Mouse (Mus musculus) urinary bladder, postnatal 36 days (tissue): ENCODE results near the gene Saxo1.

Experiments
- DNase-seq, 2 experiments: peaks; one replicate each; pipeline ENCODE4 v3.0.0; 2022; ENCODE audit warnings: low spot score in 2 of 2, mixed read lengths in 1 of 2

The Saxo1 gene

DNA sequence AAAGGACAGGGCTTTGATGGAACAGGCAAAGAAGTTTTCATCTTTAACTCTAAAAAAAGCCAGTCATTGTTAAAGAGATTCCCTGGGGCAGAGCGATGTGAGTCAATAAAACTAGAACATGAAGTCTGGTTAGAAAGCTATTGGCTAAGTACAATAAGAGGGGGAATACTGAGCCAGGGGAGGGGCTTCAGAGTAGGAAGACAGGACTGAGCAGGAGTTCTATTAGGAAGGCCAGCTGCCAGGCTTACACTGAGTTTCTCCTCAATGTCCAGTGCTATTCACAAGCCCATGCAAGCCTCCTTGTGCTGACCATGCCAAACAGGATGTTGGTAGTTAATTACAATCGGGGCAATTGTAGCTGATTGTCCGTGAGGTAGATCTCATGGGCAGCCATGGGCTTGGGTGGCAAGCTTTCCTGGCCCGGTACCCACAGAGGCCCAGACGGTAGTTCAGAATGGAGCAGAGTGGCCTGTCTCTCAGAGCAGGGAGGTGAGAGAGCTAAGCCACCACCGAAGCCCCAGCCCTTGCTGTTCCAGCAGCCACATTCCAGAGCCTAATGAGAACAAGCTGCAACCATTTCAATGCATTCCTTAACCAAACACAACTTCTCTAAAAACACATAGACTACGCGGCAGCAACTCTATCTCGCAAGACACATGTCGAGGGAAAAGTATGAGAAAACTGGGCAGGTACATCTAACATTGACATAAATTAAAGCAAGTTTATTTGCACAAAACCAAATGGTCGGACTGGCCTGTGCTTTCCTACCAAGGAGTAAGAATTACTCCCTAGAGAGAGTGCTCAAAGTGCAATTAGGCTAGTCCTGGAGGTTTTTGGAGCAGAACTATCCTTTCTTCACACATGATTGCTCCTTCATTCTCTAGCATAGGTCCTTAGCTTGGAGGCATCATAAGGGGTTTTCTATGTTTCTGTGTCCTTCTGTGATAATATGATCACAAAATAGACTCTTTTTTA lies 30.7 kb downstream of the Saxo1 start:
- peak; percentile 3 to 11 for DNase-seq

DNA sequence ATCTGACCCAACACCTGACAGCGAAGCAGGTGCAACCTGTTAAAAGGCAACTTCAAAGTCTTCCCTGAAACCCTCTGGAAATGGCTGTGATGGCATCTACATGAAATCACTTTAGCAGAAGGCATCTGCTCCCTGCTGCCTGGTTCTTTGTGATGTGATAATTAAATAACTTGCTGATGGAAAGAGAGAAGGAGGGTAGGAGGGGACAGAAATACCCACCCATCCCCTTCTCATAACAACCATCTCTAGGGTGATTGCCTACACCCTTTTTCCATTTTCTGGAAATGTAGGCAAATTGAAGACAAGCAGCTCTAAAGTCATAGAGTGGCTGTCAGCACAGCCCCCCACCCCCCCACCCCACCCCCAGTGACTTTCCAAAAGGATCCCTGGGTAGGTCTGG lies 33.6 kb downstream of the Saxo1 start:
- no peak for DNase-seq

GRCm38 (mm10) chr4:86523771-86524170 lies 34.4 kb downstream of the Saxo1 start:
- no peak for DNase-seq

GRCm38 (mm10) chr4:86520695-86521094 lies 37.4 kb downstream of the Saxo1 start:
- DNase-seq = no peak

DNA sequence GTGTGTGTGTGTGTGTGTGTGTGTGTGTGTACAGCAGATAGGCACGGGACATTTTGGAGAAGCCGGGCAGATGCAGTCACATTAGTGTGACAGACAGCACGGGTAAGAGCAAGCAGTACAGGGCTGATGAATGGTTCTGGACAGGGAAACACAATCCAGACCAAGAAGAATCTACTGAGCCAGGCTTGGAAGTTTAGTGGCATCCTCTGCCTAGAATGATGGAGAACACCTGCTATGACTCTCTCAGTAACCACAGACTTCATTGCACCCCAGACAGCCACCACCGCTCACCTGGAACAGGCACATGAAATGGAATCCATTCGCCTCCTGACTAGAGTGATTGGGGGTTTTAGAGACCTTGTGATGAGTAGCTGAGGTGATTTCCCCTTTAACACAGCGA lies 38.2 kb downstream of the Saxo1 start:
- DNase-seq = no peak

- DNase-seq = no peak
Observed at GRCm38 (mm10) chr4:86504656-86505055, 53.5 kb downstream of the Saxo1 start.

GRCm38 (mm10) chr4:86499561-86499960 lies 58.6 kb downstream of the Saxo1 start:
- DNase-seq = no peak

DNA sequence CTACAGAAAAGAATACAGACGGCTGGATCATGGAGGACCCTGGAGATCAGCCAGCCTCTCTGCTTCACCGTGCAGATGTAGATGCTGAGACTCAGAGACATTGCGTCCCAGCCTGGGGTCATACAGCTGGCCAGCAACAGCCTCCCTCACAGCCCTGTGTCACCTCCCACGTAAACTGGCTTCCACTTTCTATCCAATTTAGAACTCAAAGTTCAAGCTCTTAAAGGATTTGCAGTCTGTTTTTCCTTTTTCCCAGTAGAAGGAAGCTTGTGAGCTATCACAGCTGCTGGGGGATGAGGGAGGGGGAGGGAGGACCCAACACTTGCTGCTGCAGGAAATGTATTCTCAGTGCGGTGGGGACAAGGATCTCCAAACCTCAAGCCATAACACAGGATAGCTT lies 59.4 kb downstream of the Saxo1 start:
- peak in 1 of 2 experiments; percentile 20 for DNase-seq

DNA sequence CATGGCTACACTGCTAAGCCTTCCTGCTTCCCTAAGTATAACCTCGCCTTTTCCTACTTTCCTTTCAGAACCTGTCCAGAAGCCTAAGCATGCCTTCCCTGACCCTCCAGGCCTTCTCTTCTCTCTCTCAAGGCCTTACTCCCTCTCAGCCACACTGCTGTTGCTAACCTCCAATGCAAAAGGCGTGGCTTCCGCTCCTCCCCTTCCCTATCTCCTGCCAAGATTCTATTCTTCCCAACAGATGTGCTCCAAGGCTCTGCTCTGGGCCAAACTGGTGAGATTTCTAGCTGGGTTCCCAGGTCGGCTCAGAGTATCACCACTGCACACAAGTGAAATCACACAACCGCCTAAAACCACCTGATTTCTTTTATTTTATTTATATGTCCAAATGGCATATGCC lies 69.0 kb downstream of the Saxo1 start:
- DNase-seq = peak in 1 of 2 experiments; percentile 12

DNA sequence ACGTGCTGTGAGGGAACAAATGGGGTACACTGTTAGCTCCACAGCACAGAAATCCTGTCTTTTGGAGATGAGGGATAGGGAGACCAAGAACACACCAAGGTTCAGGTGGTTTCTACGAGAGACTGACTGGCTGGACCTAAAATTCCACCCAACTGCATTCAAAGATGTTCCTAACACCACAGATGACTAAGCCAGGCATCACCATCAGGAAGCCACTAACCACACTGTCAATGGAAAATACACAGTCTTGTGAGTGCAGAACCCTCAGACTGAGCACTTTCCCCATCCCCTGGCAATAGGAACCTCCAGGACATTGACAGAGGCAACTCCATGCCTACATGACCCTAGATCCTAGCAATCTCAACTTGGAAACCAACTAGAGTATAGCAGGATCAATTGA lies 71.2 kb downstream of the Saxo1 start:
- no peak for DNase-seq

DNA sequence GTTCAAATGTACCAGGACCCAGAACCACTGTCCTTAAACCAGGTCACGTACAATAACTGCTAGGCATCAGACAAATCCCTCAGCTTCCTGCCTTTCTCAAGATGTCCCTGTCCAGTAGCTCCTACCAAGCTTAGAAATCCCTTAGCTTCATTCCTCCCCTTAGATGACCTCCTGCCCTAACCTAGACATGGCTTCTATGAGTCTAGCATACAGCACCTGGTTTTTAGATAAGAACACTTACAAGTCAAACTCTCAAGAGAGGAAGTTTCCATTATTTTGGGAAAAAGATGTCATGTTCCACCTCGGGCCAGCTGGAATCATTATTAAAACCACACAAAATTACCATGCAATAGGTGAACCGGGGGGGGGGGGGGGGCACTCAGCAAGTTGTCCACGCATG lies 71.6 kb downstream of the Saxo1 start:
- no peak for DNase-seq

GRCm38 (mm10) chr4:86485052-86485451 lies 73.1 kb downstream of the Saxo1 start:
- no peak for DNase-seq

- no peak for DNase-seq
Observed at GRCm38 (mm10) chr4:86483686-86484085, 74.4 kb downstream of the Saxo1 start.

DNA sequence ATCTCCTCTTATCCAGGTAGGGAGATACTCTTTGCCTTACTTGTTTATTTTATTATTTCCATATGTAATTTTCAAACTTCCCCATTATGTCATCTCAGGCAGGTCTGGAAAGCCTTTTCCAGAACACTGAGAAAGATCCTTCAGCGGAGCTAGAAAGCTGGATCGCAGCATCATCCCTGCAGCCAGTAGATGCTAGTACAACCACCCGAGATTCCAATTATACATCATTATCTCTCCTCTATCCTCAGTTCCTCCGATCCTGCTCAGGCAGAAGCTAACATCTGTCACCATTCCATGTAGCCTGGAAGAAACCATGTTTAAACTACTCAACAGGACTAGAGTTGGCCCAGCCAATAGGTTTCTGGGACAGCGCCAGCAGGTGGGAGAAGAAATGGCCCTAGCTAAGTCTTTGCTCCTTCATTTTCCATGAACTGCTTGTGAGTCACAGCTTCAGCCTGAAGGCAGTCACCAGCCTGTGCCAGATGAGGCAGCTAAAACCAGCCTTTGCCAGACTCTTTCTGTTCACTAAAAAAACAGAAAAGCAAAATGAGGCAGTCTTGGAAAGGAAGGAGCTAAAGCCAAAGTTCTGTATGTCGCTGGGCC lies 75.0 kb downstream of the Saxo1 start:
- no peak for DNase-seq

- no peak for DNase-seq
Observed at GRCm38 (mm10) chr4:86480891-86481290, 77.2 kb downstream of the Saxo1 start.

DNA sequence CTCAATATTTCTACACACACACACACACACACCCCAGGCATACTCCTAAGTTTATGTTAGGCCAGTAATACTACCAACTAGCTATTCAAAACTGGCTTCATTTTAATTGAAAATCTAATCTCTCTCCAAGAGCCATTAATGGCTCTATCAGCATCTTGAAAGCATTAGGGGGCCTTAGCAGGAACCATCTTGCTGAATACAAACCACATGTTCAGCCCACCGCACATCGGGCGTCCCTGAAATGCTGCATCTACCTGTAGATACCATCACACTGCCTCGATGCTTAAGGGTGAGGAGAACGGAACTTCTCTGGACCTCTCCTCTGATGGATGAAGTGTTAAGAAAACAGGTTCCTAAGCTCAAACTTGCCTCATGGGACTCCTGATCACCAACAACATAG lies 93.3 kb downstream of the Saxo1 start:
- DNase-seq = no peak

DNA sequence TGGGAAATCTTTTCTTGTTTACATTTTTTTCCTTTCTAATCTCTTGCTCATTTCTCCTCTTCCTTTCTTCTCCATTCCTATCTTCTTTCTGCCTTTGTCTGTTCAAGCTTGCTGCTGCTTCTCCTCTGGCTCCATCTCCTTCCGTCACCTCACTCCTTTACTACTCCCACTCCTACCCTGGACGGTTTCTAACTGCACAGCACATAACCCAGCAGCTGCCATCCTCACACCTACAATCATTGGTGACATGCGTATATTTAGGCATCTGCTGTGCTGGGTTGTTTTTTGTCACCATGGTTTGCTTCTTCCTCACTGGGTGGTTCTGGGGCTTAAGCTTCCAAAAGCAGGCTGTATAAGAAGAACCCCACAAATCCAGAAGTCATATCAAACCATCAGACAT lies 107.7 kb downstream of the Saxo1 start:
- no peak for DNase-seq

- DNase-seq = no peak
Observed at GRCm38 (mm10) chr4:86436336-86436735, 121.8 kb downstream of the Saxo1 start.

DNA sequence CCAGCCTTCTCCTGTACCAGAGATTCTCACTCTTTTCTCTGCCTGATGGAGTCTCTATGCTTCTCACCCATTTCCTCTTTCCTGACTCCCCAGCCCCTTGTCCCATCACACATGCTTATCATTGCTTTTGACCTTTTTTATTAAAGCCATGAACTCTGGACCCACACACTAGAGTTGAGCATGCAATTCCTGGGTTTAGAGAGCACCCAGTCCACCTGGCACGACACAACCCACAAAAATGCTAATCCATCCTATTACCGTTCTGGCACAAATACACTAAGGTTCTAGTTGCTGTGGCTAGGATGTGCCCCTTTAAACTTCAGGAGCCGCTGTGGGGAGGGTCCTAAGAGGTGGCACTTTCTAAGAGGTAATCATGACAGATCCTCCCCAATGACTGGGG lies 122.5 kb downstream of the Saxo1 start:
- no peak for DNase-seq

- DNase-seq = no peak
Observed at GRCm38 (mm10) chr4:86428091-86428745, 129.9 kb downstream of the Saxo1 start.

DNA sequence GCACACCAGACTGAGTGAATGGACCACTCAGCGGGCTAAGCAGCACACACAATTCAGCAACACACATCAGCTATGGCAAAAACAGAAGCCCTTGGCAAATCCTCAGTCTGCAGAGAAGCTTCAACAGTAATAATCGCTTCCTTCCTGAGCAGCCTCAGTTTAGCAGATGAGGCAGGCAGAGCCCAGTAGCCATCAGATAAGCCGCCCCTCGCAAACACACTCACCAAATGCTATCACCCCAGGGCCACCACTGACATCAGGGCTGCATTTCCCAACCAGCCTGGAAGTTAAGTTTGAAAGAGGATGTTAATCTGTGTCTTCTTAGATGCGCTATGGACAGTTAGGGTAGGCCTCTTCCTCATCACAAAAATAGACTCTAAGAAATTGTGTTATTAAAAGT lies 130.8 kb downstream of the Saxo1 start:
- DNase-seq = no peak

- no peak for DNase-seq
Observed at GRCm38 (mm10) chr4:86426549-86426948, 131.6 kb downstream of the Saxo1 start.

DNA sequence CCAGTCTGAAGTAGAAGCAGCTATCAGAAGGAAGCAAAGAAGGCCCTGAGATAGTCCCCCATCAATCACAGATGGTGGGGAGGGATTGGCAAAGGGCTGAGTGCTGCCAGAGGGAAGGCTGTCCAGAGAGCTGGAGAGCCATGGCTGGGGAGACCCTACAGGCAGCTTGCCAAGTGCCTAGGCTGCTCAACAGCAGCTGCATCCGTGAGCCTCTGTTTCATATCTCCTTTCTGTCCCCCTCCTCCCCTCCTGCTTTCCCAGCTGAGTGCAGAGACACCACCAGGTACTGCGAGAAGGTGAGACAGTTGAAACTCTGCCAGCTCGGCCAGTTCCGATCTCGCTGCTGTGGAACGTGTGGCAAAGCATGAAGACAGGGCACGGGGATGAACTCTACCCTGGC lies 132.5 kb downstream of the Saxo1 start:
- DNase-seq = no peak
